Mouse (Mus musculus): ENCODE measurements around the gene Hyal4. TPM values are rescaled to one million over a fixed set of nuclear protein-coding genes. Genes with fewer than 3 reads are reported as not detected.

Hyal4 gene
- not detected in 2 replicates for total RNA-seq (2021)
- long read RNA-seq = 0 reads

GRCm38 (mm10) chr6:24748029-24748428, at the start of gene Hyal4:
Hyal4 (plus strand) TSS chr6:24748329.
- DNase-seq = no peak

- DNase-seq = no peak
Measured at GRCm38 (mm10) chr6:24707090-24707489, 41.0 kb upstream of the Hyal4 start.

- DNase-seq = no peak
Measured at GRCm38 (mm10) chr6:24707499-24707898, 40.6 kb upstream of the Hyal4 start.

GRCm38 (mm10) chr6:24721317-24722099, 26.6 kb upstream of the Hyal4 start:
- DNase-seq = peak; percentile 40

GRCm38 (mm10) chr6:24728130-24728529, 20.0 kb upstream of the Hyal4 start:
- no peak for DNase-seq

GRCm38 (mm10) chr6:24732945-24733344, 15.2 kb upstream of the Hyal4 start, which contains the start of gene Hyal6:
Hyal6 (plus strand) TSS chr6:24733245.
- no peak for DNase-seq

GRCm38 (mm10) chr6:24734565-24734964, 13.6 kb upstream of the Hyal4 start:
- no peak for DNase-seq

GRCm38 (mm10) chr6:24759281-24759680, 11.2 kb downstream of the Hyal4 start:
- DNase-seq = no peak

- DNase-seq = no peak
Measured at GRCm38 (mm10) chr6:24766261-24766660, 18.1 kb downstream of the Hyal4 start.

GRCm38 (mm10) chr6:24779182-24779581, 31.1 kb downstream of the Hyal4 start:
- no peak for DNase-seq

GRCm38 (mm10) chr6:24790888-24791287, 42.8 kb downstream of the Hyal4 start, which contains the start of gene Spam1:
Spam1 (plus strand) TSS chr6:24791188.
- DNase-seq = no peak

Other genes with a start within 250 kb of the Hyal4 start
- gene Iqub, start 233.3 kb upstream of the Hyal4 start, total RNA-seq (2021) = 0.18 TPM in 1 of 2 replicates, not detected in the other
- gene Ndufa5, start 220.3 kb upstream of the Hyal4 start, total RNA-seq (2021) = 267 and 330 TPM in 2 replicates
- gene Asb15, start 220.2 kb upstream of the Hyal4 start, total RNA-seq (2021) = not detected in 2 replicates
- gene Lmod2, start 150.6 kb upstream of the Hyal4 start, total RNA-seq (2021) = 0.46 TPM in 1 of 2 replicates, not detected in the other
- gene Wasl, start 83.3 kb upstream of the Hyal4 start, total RNA-seq (2021) = 59.3 and 70.6 TPM in 2 replicates
- not detected in 2 replicates for gene Hyal6, start 15.1 kb upstream of the Hyal4 start, total RNA-seq (2021)
- not detected in 2 replicates for gene Spam1, start 42.9 kb downstream of the Hyal4 start, total RNA-seq (2021)
- gene Hyal5, start 109.7 kb downstream of the Hyal4 start, total RNA-seq (2021) = not detected in 2 replicates
- gene Tmem229a, start 208.0 kb downstream of the Hyal4 start, total RNA-seq (2021) = 0.27 TPM in 1 of 2 replicates, not detected in the other